8 mouse cellular contexts compared by ENCODE assay signal in genomic region chr2:3473891-3474290, GRCm38 (mm10). TPM values are rescaled to one million over a fixed set of nuclear protein-coding genes. Genes with fewer than 3 reads are reported as not detected.
DNase-seq lines count a peak whose midpoint lies in the region; ATAC-seq and TF ChIP-seq lines count a peak whose summit lies in the region.

No protein-coding gene starts in this region.

- 0 out of 2 replicates have a peak, but pooled peaks cover 8% of the 10 kb centered on the region for H3K4me1 ChIP-seq in heart, postnatal 0 days (ENCODE audit: control insufficient read depth, insufficient read depth)
- peaks cover 17% of the 10 kb centered on the region for H3K4me1 ChIP-seq in hindbrain, embryonic 12.5 days
- H3K4me1 ChIP-seq in midbrain, embryonic 13.5 days (replicated peaks) = peaks cover 15% of the 10 kb centered on the region

- TF ChIP-seq EP300 in heart, postnatal 0 days (IDR thresholded peaks at IDR 0.05; ENCODE audit: low read depth) = no peak

- peak overlapping the region; percentile 72 for H3K9ac ChIP-seq in heart, postnatal 0 days (replicated peaks; ENCODE audit: low read depth, low read length)
- peak overlapping the region; percentile 83 for H3K9ac ChIP-seq in hindbrain, embryonic 12.5 days
- H3K9ac ChIP-seq in midbrain, embryonic 13.5 days (replicated peaks) = peak overlapping the region; percentile 81

- intact Hi-C loops in left cerebral cortex, postnatal 10 days (cut with DNase I) = no loop called here

- peak overlapping the region; percentile 98 for H3K4me2 ChIP-seq in heart, postnatal 0 days (ENCODE audit: low read depth, low read length)
- H3K4me2 ChIP-seq in hindbrain, embryonic 12.5 days (replicated peaks) = peak overlapping the region; percentile 70
- peak overlapping the region; percentile 56 for H3K4me2 ChIP-seq in midbrain, embryonic 13.5 days (replicated peaks)

- ATAC-seq in heart, postnatal 0 days (ENCODE audit: insufficient read depth, low read depth) = no peak
- ATAC-seq in hindbrain, embryonic 12.5 days (ENCODE audit: low FRiP score) = no peak
- no peak for ATAC-seq in midbrain, embryonic 13.5 days

- 2% methylated on average over 12 of the region's 12 CpGs for WGBS in heart, postnatal 0 days
- under 1% methylated on average over 12 of the region's 12 CpGs for WGBS in hindbrain, embryonic 12.5 days
- under 1% methylated on average over 12 of the region's 12 CpGs for WGBS in midbrain, embryonic 13.5 days

- H3K36me3 ChIP-seq in heart, postnatal 0 days (replicated peaks; ENCODE audit: control insufficient read depth, insufficient read depth, low read length) = no peaks in the 10 kb centered on the region
- peaks cover 5% of the 10 kb centered on the region; the same call in 1 of the 2 replicates for H3K36me3 ChIP-seq in hindbrain, embryonic 12.5 days
- H3K36me3 ChIP-seq in midbrain, embryonic 13.5 days = peaks cover 12% of the 10 kb centered on the region

- H3K27me3 ChIP-seq in heart, postnatal 0 days (ENCODE audit: control insufficient read depth, insufficient read depth, low read length) = no peaks in the 10 kb centered on the region
- H3K27me3 ChIP-seq in hindbrain, embryonic 12.5 days = no peaks in the 10 kb centered on the region
- H3K27me3 ChIP-seq in midbrain, embryonic 13.5 days = no peaks in the 10 kb centered on the region

- H3K4me3 ChIP-seq in heart, postnatal 0 days (ENCODE audit: low read depth, low read length) = peak overlapping the region; percentile 96
- peak overlapping the region; percentile 95 for H3K4me3 ChIP-seq in hindbrain, embryonic 12.5 days
- H3K4me3 ChIP-seq in midbrain, embryonic 13.5 days (replicated peaks) = peak overlapping the region; percentile 95

- H3K27ac ChIP-seq in heart, postnatal 0 days (ENCODE audit: low read depth) = peak overlapping the region; percentile 79; the same call in 1 of the 2 replicates
- H3K27ac ChIP-seq in hindbrain, embryonic 12.5 days = peak overlapping the region; percentile 93
- H3K27ac ChIP-seq in midbrain, embryonic 13.5 days = peak overlapping the region; percentile 90

- TF ChIP-seq CTCF in heart, postnatal 0 days (IDR thresholded peaks at IDR 0.05; ENCODE audit: low read depth) = no peak

- no peak for DNase-seq in heart, postnatal 0 days (ENCODE audit: low spot score)
- DNase-seq in heart, adult 8-10 months (ENCODE audit: low spot score) = no peak
- DNase-seq in T-cell, adult 2 months (ENCODE audit: low spot score) = peak; percentile 6
- no peak for DNase-seq in right cerebral cortex, adult 18-20 months
- DNase-seq in ovary, postnatal 10 days (ENCODE audit: low spot score) = no peak
- no peak for DNase-seq in left cerebral cortex, postnatal 10 days (ENCODE audit: extremely low spot score in 1 of 2, low spot score in 2 of 2)

- H3K9me3 ChIP-seq in heart, postnatal 0 days (replicated peaks; ENCODE audit: control insufficient read depth, low read length) = no peaks in the 10 kb centered on the region
- no peaks in the 10 kb centered on the region for H3K9me3 ChIP-seq in hindbrain, embryonic 12.5 days (replicated peaks)
- no peaks in the 10 kb centered on the region for H3K9me3 ChIP-seq in midbrain, embryonic 13.5 days

RNA-seq across cellular contexts. Expression of gene Suv39h2, which starts 0.9 kb away (rescaled TPM):
- 1.7 and 2.7 TPM in 2 replicates for total RNA-seq in heart, postnatal 0 days (2014; rRNA removed; ENCODE audit: low replicate concordance)
- polyA plus RNA-seq in heart, postnatal 0 days (2015; fragmentation: Nextera tagmentation; extraction: Ambion mirVana) = 2.1 and 2.2 TPM in 2 replicates
- 1 to 10 TPM in 2 of 4 experiments, under 1 TPM in 2; 0.56 to 1.5 (median 1.0) TPM for total RNA-seq in heart, adult 8-10 months (2022)
- 24.2 and 26.9 TPM in 2 replicates for polyA plus RNA-seq in hindbrain, embryonic 12.5 days (2016; fragmentation: Nextera tagmentation; extraction: Ambion mirVana)
- 15.3 and 16.6 TPM in 2 replicates for polyA plus RNA-seq in midbrain, embryonic 13.5 days (2015; fragmentation: Nextera tagmentation; extraction: Ambion mirVana)
- 1 to 10 TPM; 3.9 to 4.2 TPM for total RNA-seq in left cerebral cortex, postnatal 10 days (2021)

RNA-seq across cellular contexts. Expression of gene Gm45902, which starts 38.7 kb away (rescaled TPM):
- 1.8 and 2.6 TPM in 2 replicates for total RNA-seq in heart, postnatal 0 days (2014; rRNA removed; ENCODE audit: low replicate concordance)
- polyA plus RNA-seq in heart, postnatal 0 days (2015; fragmentation: Nextera tagmentation; extraction: Ambion mirVana) = 1.5 and 1.7 TPM in 2 replicates
- 1 to 10 TPM in 3 of 4 experiments, under 1 TPM in 1; 0.98 to 1.4 (median 1.2) TPM for total RNA-seq in heart, adult 8-10 months (2022)
- 10.4 and 10.9 TPM in 2 replicates for polyA plus RNA-seq in hindbrain, embryonic 12.5 days (2016; fragmentation: Nextera tagmentation; extraction: Ambion mirVana)
- polyA plus RNA-seq in midbrain, embryonic 13.5 days (2015; fragmentation: Nextera tagmentation; extraction: Ambion mirVana) = 8.2 and 9.8 TPM in 2 replicates
- total RNA-seq in left cerebral cortex, postnatal 10 days (2021) = 1 to 10 TPM; 5.3 to 6.8 TPM

RNA-seq across cellular contexts. Expression of gene Hspa14, which starts 38.7 kb away (rescaled TPM):
- total RNA-seq in heart, postnatal 0 days (2014; rRNA removed; ENCODE audit: low replicate concordance) = 46.9 and 54.5 TPM in 2 replicates
- 45.3 and 47.1 TPM in 2 replicates for polyA plus RNA-seq in heart, postnatal 0 days (2015; fragmentation: Nextera tagmentation; extraction: Ambion mirVana)
- 10 to 100 TPM; 19.8 to 24.0 (median 22.2) TPM for total RNA-seq in heart, adult 8-10 months (2022)
- polyA plus RNA-seq in hindbrain, embryonic 12.5 days (2016; fragmentation: Nextera tagmentation; extraction: Ambion mirVana) = 79.3 and 83.0 TPM in 2 replicates
- 72.5 and 84.2 TPM in 2 replicates for polyA plus RNA-seq in midbrain, embryonic 13.5 days (2015; fragmentation: Nextera tagmentation; extraction: Ambion mirVana)
- 10 to 100 TPM; 44.3 to 51.0 TPM for total RNA-seq in left cerebral cortex, postnatal 10 days (2021)

RNA-seq across cellular contexts. Expression of gene Cdnf, which starts 38.9 kb away (rescaled TPM):
- 0.31 and 1.1 TPM in 2 replicates for total RNA-seq in heart, postnatal 0 days (2014; rRNA removed; ENCODE audit: low replicate concordance)
- polyA plus RNA-seq in heart, postnatal 0 days (2015; fragmentation: Nextera tagmentation; extraction: Ambion mirVana) = 1.3 and 1.6 TPM in 2 replicates
- total RNA-seq in heart, adult 8-10 months (2022) = 10 to 100 TPM; 29.9 to 38.4 (median 31.2) TPM
- 0.14 and 0.28 TPM in 2 replicates for polyA plus RNA-seq in hindbrain, embryonic 12.5 days (2016; fragmentation: Nextera tagmentation; extraction: Ambion mirVana)
- polyA plus RNA-seq in midbrain, embryonic 13.5 days (2015; fragmentation: Nextera tagmentation; extraction: Ambion mirVana) = 0.13 and 0.31 TPM in 2 replicates
- total RNA-seq in left cerebral cortex, postnatal 10 days (2021) = 1 to 10 TPM in 1 of 2 experiments, under 1 TPM in 1; 0.97 to 1.1 TPM

RNA-seq across cellular contexts. Expression of gene Dclre1c, which starts 50.0 kb away (rescaled TPM):
- 1.6 and 3.1 TPM in 2 replicates for total RNA-seq in heart, postnatal 0 days (2014; rRNA removed; ENCODE audit: low replicate concordance)
- 2.4 and 2.6 TPM in 2 replicates for polyA plus RNA-seq in heart, postnatal 0 days (2015; fragmentation: Nextera tagmentation; extraction: Ambion mirVana)
- total RNA-seq in heart, adult 8-10 months (2022) = 1 to 10 TPM; 2.4 to 3.8 (median 3.3) TPM
- 10.0 and 10.1 TPM in 2 replicates for polyA plus RNA-seq in hindbrain, embryonic 12.5 days (2016; fragmentation: Nextera tagmentation; extraction: Ambion mirVana)
- polyA plus RNA-seq in midbrain, embryonic 13.5 days (2015; fragmentation: Nextera tagmentation; extraction: Ambion mirVana) = 9.2 and 9.6 TPM in 2 replicates
- 10 to 100 TPM in 1 of 2 experiments, 1 to 10 TPM in 1; 9.6 to 11.8 TPM for total RNA-seq in left cerebral cortex, postnatal 10 days (2021)
